Mouse (Mus musculus): ENCODE data around the gene Tssk1.

GRCm38 (mm10) chr16:17922163-17922538 lies 28.1 kb downstream of the Tssk1 start:
- TF ChIP-seq MYC (IDR thresholded peaks at IDR 0.05; ENCODE audit: low read depth, low read length) (no peak), CTCF (conservative IDR thresholded peaks at IDR 0.05 in 1 of 2, IDR thresholded peaks at IDR 0.05 in 1 of 2; ENCODE audit: low read depth in 2 of 2, low read length in 2 of 2) (no peak), TCF12 (IDR thresholded peaks at IDR 0.05; ENCODE audit: low read depth, low read length) (no peak), NRF1 (IDR thresholded peaks at IDR 0.05; ENCODE audit: low read depth, low read length) (no peak), MAX (IDR thresholded peaks at IDR 0.05; ENCODE audit: low read length) (no peak), ZKSCAN1 (IDR thresholded peaks at IDR 0.05; ENCODE audit: borderline replicate concordance, low read depth, low read length) (no peak), HCFC1 (IDR thresholded peaks at IDR 0.05; ENCODE audit: low read depth, low read length) (no peak), MXI1 (IDR thresholded peaks at IDR 0.05; ENCODE audit: low read depth, low read length) (no peak; the same call in 1 of the 2 replicates), MEF2A (IDR thresholded peaks at IDR 0.05; ENCODE audit: borderline replicate concordance, low read depth, low read length) (no peak), KAT2A (IDR thresholded peaks at IDR 0.05; ENCODE audit: insufficient replicate concordance, low read length) (no peak), E2F4 (IDR thresholded peaks at IDR 0.05; ENCODE audit: insufficient replicate concordance, low read depth, low read length) (no peak), POLR2A (IDR thresholded peaks at IDR 0.05; ENCODE audit: low read depth, low read length) (no peak), NELFE (IDR thresholded peaks at IDR 0.05; ENCODE audit: low read depth, low read length) (no peak)

All from CH12.LX (cell line).